Mouse (Mus musculus) adrenal gland, postnatal 14 days (tissue): ENCODE data around the gene Cnbd2. TPM values are rescaled to one million over a fixed set of nuclear protein-coding genes. Genes with fewer than 3 reads are reported as not detected.

ENCODE experiments used
- DNase-seq: peaks from one replicate; pipeline ENCODE4 v3.0.0; 2021; ENCODE audit warnings: mixed read lengths
- long read RNA-seq, 2 experiments: library from polyadenylated mRNA; stranded (forward); transcript quantifications; one replicate each; pipeline ENCODE4 v2.0.0; 2021
- total RNA-seq: library from RNA; stranded (reverse); gene quantifications from 2 replicates; pipeline ENCODE4 v1.2.3, GENCODE M21; 2021

Gene Cnbd2
- 1.5 and 2.6 TPM in 2 replicates for total RNA-seq
- long read RNA-seq, experiment 1, partial matches to known transcripts = 1 of 5 reads
- long read RNA-seq, experiment 1, other reads (novel, unspliced or antisense) = 2 of 5 reads
- long read RNA-seq, experiment 2, partial matches to known transcripts = 0 of 4 reads
- long read RNA-seq, experiment 2, other reads (novel, unspliced or antisense) = 3 of 4 reads

DNA sequence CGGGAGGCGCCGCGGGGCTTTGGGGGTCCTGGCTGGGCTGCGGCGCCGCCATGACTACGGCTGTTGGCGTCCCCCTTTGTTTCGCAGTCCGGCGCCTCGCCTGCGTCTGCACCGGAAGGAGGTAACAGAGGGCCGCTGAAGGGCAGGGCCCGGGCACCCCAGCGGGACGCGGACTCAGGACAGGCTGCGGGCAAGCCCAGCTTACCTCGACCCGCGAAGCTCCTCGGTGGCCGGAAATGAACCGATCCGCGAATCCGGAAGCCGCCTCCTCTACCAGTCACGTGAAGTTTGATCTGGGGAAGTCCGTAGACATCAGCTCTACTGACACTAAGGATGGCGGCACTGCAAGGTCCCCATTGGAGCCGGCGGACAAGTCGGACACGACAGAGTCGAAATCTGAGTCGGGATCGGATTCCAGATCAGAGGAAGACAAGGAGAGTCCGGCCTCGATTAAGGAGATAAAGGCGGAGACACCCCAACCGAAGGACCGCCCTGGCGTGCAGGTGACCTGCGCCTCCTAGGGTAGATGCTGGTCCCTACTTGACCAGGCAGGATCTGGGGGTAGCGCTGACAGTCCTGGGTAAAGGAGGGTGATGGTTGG is at the start of gene Cnbd2, which contains the start of gene Scand1:
TSS of gene Cnbd2 (plus strand) at position 3 of the 601 bp plus-strand sequence.
TSS of gene Scand1 (minus strand) at position 408 of the 601 bp plus-strand sequence.
- peak; percentile 91 for DNase-seq

GRCm38 (mm10) chr2:156263204-156263893 is 48.8 kb upstream of the Cnbd2 start:
- no peak for DNase-seq

- DNase-seq = no peak
Measured at GRCm38 (mm10) chr2:156267636-156268035, 44.5 kb upstream of the Cnbd2 start.

DNA sequence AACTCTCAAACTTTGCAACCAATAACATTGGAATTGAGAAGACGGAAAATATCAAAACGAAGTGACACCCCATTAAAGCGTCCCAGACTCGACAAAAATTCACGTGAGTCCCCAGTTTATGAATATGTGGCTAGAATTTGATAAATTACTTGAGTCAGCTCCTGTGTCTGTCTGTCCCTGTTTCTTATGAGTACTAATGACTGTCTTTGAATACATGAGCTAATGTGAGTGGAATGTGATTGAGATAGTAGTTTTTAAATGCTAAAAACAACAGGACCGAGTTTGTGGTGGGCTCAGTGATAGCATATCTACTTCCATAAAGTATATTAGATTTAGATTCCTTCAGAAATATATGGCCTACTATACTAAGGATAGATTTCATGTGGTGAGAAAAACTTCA is 39.5 kb upstream of the Cnbd2 start:
- DNase-seq = no peak

DNA sequence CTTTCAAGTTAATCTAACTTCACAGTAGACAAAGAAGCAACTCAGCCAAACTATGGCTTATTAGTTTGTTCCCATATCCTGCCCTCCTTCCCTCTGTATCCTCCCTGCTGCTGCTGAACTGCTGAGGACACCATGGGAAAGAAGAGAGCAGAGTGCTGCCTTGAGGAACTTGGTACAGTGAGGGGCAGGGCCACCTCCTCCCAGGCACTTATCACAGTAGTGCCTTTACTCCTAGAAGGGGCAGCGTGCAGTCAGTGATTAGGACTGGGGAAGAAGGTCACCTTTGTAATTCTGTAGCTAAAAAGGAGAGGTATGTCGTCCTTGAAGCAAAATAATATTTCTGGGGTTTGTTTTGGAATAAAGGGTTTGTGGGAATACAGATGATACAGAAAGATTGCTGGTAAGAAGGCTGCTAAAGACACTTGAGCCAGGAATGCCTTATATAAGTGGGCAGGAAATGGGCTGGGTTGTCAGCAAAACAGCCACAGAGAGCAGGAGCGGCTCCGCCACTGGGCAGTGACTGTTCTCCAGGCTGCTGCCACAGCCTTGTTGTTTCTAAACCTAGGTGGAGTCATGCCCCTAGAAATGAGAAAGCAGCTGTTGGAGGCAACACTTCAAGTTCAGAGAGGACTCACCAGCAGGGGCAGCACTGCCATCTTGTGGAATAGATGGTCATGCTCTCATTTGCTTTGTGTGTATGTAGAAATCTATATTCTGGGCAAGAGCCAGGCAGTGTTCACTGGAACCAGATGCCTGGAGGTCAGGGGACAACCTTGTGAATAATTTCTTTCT is 33.7 kb upstream of the Cnbd2 start:
- DNase-seq = peak; percentile 90

- DNase-seq = peak; percentile 32
Measured at GRCm38 (mm10) chr2:156281227-156281626, 30.9 kb upstream of the Cnbd2 start.

GRCm38 (mm10) chr2:156285161-156285560 is 26.9 kb upstream of the Cnbd2 start:
- no peak for DNase-seq

- no peak for DNase-seq
Measured at GRCm38 (mm10) chr2:156286733-156287132, 25.4 kb upstream of the Cnbd2 start.

GRCm38 (mm10) chr2:156288222-156288621 is 23.9 kb upstream of the Cnbd2 start:
- DNase-seq = no peak

- peak; percentile 32 for DNase-seq
Measured at GRCm38 (mm10) chr2:156289552-156290160, 22.4 kb upstream of the Cnbd2 start.

DNA sequence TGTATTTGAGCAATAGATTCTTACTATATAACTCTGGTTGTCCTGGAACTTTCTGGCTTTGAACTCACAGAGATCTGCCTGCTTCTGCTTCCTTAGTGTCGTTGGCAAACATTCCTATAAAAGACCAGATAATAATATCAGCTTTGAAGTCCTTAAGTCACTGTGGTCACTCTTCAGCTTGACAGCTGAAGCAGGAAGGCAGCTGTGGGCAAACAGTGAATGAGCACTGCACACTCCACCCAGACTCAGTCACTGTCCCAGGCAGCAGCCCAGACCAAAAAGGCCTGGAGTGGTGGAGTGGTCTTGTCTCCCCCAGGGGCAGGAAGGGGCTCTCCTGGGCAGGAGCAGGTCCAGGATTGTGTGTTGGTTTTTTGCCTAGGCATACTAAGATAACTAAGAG is 20.1 kb upstream of the Cnbd2 start:
- no peak for DNase-seq

DNA sequence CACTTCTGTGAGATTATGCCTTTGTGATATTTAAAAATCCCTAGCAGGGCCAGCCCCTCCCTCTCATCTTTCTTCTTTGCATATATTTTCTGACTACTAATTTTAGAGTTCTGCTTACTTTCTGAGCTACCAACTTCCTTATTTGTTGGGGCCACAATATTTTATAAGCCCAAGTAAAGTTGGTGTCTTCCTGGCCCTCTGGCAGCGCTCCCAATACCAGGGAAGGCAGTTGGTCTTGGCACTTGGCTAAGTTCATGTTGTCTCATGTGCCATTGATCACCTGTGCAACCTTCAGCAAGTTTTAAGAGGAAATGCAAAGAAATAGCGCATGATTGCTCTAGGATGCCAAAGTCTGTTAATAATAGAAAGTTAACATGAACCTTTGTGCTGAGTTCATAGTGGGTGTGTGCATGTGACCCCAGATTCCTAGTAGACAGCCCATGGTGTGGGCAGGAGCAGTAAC is 16.5 kb upstream of the Cnbd2 start:
- no peak for DNase-seq

- no peak for DNase-seq
Measured at GRCm38 (mm10) chr2:156296190-156296589, 15.9 kb upstream of the Cnbd2 start.

DNA sequence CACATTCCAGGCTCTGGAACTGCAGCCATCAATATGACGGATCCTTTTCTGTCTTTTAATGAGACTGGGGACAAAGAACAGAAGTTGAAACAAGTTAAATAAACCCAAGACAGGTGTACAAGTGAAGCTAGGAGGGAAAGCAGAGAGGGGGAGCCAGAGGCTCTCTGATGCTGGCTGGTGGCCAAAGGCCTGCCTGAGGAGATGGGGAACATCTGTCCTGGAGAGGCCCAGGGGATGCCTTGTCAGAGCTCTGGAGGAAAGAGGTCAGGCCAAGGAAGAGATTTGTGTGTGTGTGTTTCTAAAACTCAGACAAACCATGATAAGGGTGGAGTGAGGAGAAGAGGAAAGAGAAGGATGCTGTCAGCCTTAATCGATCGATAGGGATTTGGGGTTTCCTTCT is 14.4 kb upstream of the Cnbd2 start:
- no peak for DNase-seq

DNA sequence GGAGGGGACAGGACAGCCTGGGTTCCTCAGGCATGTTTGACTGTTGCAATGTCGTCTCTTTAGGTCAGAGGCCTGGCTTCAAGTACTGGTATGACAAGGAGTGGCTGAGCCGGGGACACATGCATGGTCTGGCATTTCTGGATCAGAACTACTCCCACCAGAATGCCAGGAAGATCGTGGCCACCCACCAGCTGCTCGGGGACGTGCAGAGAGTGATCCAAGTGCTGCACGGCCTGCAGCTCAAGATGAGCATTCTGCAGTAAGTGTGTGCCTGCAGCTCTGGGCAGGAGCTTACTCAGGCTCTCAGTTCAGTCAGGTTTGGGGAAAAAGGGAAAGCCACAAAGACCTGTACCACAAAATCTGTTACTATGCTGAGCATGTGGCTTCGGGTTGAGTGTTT is 13.6 kb upstream of the Cnbd2 start:
- no peak for DNase-seq

DNA sequence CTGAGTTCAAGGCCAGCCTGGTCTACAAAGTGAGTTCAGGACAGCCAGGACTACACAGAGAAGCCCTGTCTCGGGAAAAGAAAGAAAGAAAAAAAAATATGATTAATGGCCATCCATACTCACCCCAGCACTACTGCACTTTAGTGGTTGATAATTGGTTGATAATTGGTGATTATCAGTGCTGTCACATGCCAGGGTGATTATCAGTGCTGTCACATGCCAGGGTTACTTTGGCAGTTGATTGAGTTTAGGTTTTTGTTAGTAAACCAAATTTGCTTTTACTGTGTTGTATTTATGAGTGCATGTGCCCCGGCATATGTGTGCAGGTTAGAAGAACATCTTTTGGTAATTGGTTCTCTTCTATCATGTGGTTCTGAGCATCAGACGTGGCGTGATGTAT is 10.0 kb upstream of the Cnbd2 start:
- no peak for DNase-seq

- no peak for DNase-seq
Measured at GRCm38 (mm10) chr2:156304351-156304750, 7.7 kb upstream of the Cnbd2 start.

DNA sequence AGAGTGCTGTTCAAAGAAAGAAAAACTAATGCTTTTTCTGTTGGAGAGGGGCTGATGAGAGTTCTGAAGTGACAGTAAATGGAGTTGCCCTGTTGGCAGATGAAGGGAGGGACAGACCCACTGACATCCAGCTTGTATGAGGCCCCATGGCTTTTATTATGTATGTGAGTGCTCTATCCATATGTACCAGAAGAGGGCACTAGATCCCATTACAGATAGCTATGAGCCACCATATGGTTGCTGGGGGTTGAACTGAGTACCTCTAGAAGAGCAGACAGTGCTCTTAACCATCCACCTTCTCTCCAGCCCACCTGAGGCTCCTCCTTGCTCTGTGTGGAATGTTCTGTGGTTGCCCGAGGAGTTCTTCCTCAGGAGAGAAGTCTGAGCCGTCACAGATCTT is 6.3 kb upstream of the Cnbd2 start:
- no peak for DNase-seq

GRCm38 (mm10) chr2:156307261-156307660 is 4.8 kb upstream of the Cnbd2 start:
- peak; percentile 21 for DNase-seq

DNA sequence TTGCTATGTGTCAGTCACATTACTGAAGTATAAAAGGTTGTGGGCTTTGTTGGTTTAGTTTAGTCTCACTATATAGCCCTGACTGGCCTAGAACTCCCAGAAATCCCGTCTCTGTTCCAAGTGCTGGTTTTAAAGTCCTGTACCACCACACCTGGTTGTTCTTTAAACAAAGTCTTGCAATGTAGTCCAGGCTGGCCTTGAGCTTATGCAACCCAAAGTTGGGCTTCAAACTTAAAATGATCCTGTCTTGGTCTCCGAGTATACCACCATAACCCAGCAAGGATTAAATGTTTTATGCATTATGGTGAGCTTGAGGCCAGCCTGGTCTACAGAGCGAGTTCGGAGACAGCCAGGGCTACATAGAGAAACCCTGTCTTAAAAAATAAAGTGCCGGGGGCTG is 2.2 kb upstream of the Cnbd2 start:
- no peak for DNase-seq

DNA sequence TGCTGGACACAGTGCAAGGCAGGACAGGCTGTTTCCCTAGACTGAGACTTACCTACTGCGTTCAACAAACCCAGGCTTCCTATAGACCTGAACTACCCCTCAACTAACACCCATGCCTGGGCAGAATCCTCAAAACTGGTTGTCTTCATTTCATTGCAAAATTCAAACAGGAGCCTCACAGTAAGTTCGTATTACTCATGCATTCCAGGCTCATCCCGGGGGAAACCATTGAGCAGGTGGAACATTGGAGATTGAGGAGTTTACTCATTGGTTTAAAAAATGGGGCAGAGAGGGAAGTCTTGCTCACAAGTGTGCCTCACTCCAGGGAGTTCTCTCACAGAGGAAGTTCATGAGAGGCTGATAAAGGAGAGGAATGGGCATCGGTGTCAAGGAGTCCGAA is 1.6 kb upstream of the Cnbd2 start:
- DNase-seq = no peak

DNA sequence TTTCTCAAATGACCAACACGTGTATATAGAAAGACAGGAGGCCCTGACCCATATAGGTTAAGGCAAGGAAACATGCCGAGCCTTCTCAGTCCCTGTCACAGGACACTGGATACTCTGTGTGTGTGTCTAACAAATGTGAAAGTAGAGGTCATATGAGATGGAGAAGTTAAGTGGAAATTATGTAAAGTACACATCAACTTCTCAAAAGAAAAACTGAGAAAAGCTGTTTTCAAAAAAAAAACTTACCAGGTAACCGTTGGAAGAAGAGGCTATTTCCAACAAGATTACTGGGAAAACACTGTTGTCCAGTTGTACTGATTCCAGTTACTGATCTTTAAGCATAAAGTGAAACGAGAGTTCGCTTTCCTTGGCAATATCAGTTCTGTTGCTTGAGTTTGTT is 1.2 kb upstream of the Cnbd2 start:
- DNase-seq = no peak
